Mouse (Mus musculus): ENCODE results near the gene Trak1.

The Trak1 gene

GRCm38 (mm10) chr9:121394882-121395281 is 97.6 kb downstream of the Trak1 start:
- DNase-seq (ENCODE audit: low read depth, low spot score): no peak

- DNase-seq (ENCODE audit: low read depth, low spot score): no peak
These were observed 98.5 kb downstream of the Trak1 start for GRCm38 (mm10) chr9:121395812-121396211.

- DNase-seq (ENCODE audit: low read depth, low spot score): no peak
These were observed 100.9 kb downstream of the Trak1 start for GRCm38 (mm10) chr9:121398100-121398760.

GRCm38 (mm10) chr9:121398761-121399160 is 101.5 kb downstream of the Trak1 start:
- no peak for DNase-seq (ENCODE audit: low read depth, low spot score)

DNA sequence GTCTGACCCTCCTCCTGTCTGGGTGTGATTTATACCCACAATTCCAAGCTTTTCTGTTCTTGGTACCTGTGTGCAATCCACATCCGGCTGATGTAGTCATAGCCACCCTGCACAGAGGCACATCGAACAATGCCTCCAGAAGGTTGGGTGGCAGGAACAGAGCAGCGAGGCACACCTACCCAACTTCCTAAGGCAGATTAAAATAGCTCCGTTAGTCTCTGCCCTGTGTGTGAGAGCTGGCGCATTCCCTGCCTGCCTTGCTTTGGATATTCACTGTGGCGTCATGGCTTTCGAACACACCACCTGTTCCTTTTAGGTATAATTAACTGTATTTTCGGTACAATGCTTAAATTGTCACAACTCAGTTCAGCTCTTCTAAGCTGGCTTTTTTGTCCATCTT is 103.3 kb downstream of the Trak1 start:
- DNase-seq (ENCODE audit: low read depth, low spot score): no peak

DNA sequence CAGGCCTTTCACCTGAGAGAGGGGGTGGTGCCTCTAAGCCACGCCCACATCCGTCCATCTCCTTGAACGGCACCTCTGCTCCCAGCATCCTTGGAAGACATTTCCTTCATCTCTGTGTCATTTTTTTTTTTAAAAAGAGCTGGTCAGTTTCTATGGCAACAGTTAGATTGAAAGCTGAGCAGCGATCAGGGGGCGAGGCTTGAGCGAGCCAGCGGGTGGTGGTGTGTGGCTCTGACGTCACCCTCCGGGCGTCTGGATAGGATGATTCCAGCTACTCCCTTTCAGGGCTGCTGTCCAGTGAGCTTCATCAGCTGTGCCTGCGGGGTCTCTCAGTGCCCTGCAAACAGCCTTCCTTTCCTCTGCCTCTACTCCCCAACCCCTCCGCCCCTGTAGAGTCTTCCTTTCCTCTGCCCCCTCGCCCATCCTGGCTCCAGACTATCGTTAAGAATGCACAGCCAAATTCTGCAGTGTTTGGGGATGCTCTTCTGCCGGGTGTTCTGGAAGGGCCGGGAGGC is 105.9 kb downstream of the Trak1 start:
- no peak for DNase-seq (ENCODE audit: low read depth, low spot score)

GRCm38 (mm10) chr9:121403699-121404098 is 106.4 kb downstream of the Trak1 start:
- no peak for DNase-seq (ENCODE audit: low read depth, low spot score)

DNA sequence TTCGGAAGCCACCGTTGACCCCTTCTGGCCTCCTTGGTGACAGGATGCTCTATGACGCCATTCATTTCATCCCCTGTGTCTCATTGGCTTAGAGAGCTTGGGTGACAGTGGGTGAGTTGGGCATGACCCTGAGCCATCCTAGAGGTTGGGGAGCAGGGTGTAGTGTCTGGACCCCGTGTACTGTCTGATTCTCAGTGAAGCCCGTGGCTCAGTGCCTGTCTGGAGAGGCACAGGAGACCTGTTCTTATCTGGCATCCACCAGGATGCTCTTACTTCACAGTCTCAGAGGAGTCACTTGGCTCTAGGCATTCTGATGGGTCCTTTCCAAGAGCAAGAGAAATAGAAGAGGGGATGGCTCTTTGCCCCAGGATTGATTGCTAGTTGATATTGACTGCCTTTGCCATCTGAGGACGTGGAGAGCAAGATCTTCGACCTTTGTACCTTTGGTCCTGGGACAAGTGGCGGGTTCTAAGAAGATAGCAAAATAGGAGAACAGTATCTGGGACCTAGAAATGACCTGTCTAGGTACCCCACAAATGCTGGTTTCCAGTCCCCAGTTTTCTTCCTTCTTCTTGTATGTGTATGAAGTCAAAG is 107.9 kb downstream of the Trak1 start:
- DNase-seq (ENCODE audit: low read depth, low spot score): no peak

DNA sequence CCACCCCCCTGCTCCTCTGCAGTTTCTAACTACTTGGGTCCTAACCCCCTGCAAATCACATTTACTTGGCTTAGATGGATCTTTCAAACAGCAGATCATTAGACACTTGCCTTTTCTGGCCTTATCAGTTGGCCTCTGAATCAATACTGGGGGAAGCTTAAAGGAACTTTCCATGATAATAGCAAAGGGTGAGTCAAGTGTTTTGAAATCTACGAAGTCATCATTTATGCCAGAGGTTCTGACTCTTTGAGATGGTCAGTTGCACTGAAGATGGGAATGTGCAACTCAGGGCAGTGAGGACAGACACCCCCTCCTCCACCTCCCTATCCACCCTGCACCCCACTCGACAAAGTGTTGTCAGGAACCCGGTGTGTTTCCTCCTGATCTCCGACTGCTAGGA is 108.5 kb downstream of the Trak1 start:
- no peak for DNase-seq (ENCODE audit: low read depth, low spot score)

- no peak for DNase-seq (ENCODE audit: low read depth, low spot score)
These were observed 116.9 kb downstream of the Trak1 start for GRCm38 (mm10) chr9:121414237-121414636.

DNA sequence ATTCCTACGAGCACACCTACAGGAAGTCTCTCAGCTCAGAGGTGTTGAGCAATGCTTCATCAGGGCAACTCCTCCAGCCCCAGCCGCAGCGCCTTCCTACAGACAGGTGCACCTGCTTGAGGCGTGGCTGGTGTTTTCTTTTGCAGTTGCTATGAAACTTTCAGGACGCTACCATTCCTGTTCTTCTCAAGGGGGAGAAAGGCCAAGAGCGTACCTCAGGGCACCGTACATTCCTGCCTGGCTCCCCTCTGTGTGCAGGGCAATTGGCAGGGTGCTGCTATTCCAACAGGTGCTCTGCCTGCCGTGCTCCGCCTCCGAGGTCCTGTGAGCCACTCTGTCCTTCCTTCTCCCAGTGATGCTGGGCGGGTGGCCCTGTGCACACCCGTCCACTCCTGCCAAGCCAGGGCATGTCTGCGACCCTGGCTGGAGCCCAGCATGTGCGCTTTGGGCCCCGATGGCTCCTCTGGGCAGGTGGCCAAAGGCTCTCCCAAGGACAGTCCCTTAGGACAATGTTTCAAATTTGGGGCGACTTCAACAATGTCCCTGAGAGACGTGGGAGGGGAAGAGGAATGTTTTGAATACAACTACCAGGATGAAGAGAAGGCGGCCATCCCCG is 118.4 kb downstream of the Trak1 start:
- DNase-seq (ENCODE audit: low read depth, low spot score): no peak

DNA sequence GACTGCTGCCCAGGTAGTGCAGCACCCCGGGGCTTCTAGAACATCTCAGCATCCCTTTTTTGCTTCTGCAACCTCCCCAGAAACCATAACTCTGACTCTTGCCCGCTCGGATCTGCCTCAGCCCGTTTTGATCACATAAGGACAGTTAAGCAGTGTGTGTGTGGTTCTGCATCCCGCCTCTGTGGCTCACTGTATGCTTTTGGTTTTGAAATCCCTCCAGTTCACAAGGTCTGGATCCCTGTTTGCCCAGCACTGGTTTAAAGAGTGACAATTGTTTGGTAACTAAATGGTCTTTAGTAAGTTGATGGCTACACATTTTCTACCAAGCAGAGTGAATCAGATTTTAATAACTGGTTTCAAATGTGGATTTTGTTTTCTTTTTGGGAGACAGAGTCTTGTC is 119.2 kb downstream of the Trak1 start:
- no peak for DNase-seq (ENCODE audit: low read depth, low spot score)

GRCm38 (mm10) chr9:121416872-121417637 is 119.8 kb downstream of the Trak1 start:
- no peak for DNase-seq (ENCODE audit: low read depth, low spot score)

GRCm38 (mm10) chr9:121419011-121419410 is 121.7 kb downstream of the Trak1 start:
- no peak for DNase-seq (ENCODE audit: low read depth, low spot score)

GRCm38 (mm10) chr9:121419573-121419972 is 122.3 kb downstream of the Trak1 start:
- no peak for DNase-seq (ENCODE audit: low read depth, low spot score)

DNA sequence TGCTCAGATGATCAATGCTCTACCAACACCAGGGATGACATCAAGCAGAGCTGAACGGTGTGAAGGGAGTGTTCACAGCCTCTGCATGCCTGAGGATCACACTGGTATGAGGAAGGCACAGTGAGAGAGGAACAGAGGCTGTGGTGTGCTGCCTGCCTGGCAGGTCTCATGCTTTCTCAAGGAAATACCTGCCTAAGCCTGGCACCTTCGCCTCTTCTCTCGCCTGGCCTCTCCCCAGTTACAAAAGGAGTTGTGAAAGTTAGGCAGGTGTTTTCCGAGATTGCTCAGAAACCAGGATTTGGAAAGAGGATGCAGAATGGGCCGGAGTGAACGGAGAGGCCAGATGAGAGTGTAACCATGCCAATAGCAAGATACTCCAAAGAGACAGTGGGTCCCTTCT is 123.5 kb downstream of the Trak1 start:
- no peak for DNase-seq (ENCODE audit: low read depth, low spot score)

DNA sequence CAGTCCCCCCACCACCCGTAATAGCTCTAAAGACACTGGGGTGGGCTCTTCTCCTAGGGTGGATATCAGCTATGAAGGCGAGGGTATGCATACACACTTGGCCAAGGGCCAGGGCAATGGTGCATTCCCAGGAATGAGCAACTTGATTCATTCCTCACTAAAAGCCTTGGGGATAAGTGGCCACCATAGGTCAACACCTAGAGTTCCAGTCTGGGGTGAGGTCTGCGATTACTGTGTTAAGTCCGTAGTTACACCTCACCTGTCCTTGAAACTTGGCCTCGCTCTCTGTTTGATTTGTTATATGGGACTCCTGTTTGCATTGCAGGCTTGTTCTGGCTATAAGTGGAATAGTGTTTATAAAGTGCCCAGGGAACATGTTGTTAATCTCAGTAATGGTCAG is 125.1 kb downstream of the Trak1 start:
- DNase-seq (ENCODE audit: low read depth, low spot score): no peak

DNA sequence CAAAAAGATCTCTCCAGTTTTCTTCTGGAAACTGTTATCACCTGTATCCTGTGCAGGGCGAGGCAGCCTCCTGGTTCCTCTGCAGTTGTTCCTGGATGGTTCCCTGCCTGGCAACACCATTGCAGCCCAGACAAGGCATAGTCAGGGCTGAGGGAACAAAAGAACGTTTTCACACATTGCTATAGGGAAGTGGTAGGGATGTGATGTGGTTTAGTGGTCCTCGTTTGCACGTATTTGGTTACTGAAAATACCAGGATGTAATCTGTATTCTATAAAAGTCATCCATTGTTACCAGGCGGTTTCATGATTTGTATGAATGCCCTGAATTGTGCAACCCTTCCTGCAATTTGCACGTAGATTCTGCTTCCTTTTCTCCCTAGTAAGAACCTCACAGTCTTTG is 126.3 kb downstream of the Trak1 start:
- DNase-seq (ENCODE audit: low read depth, low spot score): no peak

- no peak for DNase-seq (ENCODE audit: low read depth, low spot score)
These were observed 127.2 kb downstream of the Trak1 start for GRCm38 (mm10) chr9:121424281-121425164.

- DNase-seq (ENCODE audit: low read depth, low spot score): no peak
These were observed 129.1 kb downstream of the Trak1 start for GRCm38 (mm10) chr9:121426451-121426850.

- no peak for DNase-seq (ENCODE audit: low read depth, low spot score)
These were observed 129.6 kb downstream of the Trak1 start for GRCm38 (mm10) chr9:121426902-121427301.

Measured in A20 (cell line).